Mouse (Mus musculus): ENCODE measurements around the gene Samd14. TPM values are rescaled to one million over a fixed set of nuclear protein-coding genes. Genes with fewer than 3 reads are reported as not detected.

Samd14 gene
- polyA plus RNA-seq, 1 experiment from 2014 or later, result 53.1 TPM

DNA sequence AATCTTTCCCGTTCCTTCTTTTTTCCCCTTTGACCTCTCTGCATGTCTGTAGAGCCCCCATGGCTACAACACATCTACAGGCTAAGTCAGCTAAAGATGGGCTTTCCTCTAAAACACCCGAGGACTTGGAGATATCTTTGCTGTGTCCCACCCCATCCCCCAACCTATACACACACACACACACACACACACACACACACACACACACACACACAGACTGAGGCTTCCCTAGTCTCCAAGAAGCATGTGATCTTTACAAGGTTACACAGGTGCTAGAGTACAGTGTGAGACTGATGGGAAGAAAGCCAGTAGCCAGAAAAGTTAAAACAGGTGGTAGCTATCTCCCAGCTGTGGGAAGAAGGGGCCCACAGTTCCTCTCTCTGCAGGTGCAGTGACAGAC, 23.2 kb upstream of the Samd14 start:
- H3K36me3 ChIP-seq (ENCODE audit: control insufficient read depth, insufficient read depth, low read length), result no peaks in the 10 kb centered on the region
- H3K9ac ChIP-seq (ENCODE audit: low read length), result no peak overlapping the region
- ATAC-seq (ENCODE audit: insufficient read depth, low FRiP score, low TSS enrichment) (no peak), DNase-seq (ENCODE audit: low spot score) (no peak)
- no peaks in the 10 kb centered on the region for H3K9me3 ChIP-seq (ENCODE audit: control insufficient read depth, low read length)
- no peak overlapping the region for H3K4me3 ChIP-seq (ENCODE audit: low read depth, low read length)
- H3K4me2 ChIP-seq (ENCODE audit: low read depth), result no peak overlapping the region
- H3K27me3 ChIP-seq (ENCODE audit: control insufficient read depth, insufficient read depth, low read length), result no peaks in the 10 kb centered on the region
- WGBS, result 83% methylated on average over 2 of the region's 2 CpGs
- no peak overlapping the region for H3K27ac ChIP-seq (ENCODE audit: low read depth, low read length)
- peaks cover 14% of the 10 kb centered on the region for H3K4me1 ChIP-seq (ENCODE audit: control insufficient read depth, insufficient read depth, low read length)

- Histone ChIP-seq H3K4me3 (ENCODE audit: low read depth, low read length) (no peak overlapping the region), H3K4me2 (ENCODE audit: low read depth) (no peak overlapping the region), H3K9me3 (ENCODE audit: control insufficient read depth, low read length) (no peaks in the 10 kb centered on the region), H3K4me1 (ENCODE audit: control insufficient read depth, insufficient read depth, low read length) (peaks cover 14% of the 10 kb centered on the region), H3K9ac (ENCODE audit: low read length) (no peak overlapping the region), H3K27me3 (ENCODE audit: control insufficient read depth, insufficient read depth, low read length) (no peaks in the 10 kb centered on the region), H3K36me3 (ENCODE audit: control insufficient read depth, insufficient read depth, low read length) (no peaks in the 10 kb centered on the region), H3K27ac (ENCODE audit: low read depth, low read length) (no peak overlapping the region)
- no peak for DNase-seq (ENCODE audit: low spot score)
- WGBS, result 60% methylated on average over 6 of the region's 6 CpGs
- ATAC-seq (ENCODE audit: insufficient read depth, low FRiP score, low TSS enrichment), result no peak
These were observed 22.3 kb upstream of the Samd14 start for GRCm38 (mm10) chr11:94987341-94987740.

DNA sequence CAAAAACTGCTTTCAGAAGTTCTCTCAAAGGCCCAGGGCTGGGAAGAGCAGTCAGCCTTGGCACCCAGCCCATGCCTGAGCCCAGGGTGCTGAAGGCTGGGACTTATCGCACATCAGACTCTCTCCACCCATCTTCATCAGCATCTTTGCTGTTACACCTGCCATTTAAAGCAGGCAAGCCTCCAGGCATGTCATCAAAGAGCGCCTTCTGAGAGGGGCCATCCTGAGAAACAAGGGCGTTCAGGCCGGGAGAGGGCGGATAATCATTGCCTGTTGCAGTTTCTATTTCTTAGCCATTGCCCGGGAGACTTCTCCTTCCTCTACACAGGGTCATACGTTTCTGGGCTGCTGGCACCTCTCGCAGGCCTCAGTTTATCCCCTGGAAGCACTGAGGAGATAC, 21.8 kb upstream of the Samd14 start:
- no peak overlapping the region for H3K4me2 ChIP-seq (ENCODE audit: low read depth)
- no peaks in the 10 kb centered on the region for H3K36me3 ChIP-seq (ENCODE audit: control insufficient read depth, insufficient read depth, low read length)
- H3K4me3 ChIP-seq (ENCODE audit: low read depth, low read length), result no peak overlapping the region
- no peak overlapping the region for H3K9ac ChIP-seq (ENCODE audit: low read length)
- no peak for DNase-seq (ENCODE audit: low spot score)
- no peak for ATAC-seq (ENCODE audit: insufficient read depth, low FRiP score, low TSS enrichment)
- 83% methylated on average over 8 of the region's 8 CpGs for WGBS
- no peak overlapping the region for H3K27ac ChIP-seq (ENCODE audit: low read depth, low read length)
- no peaks in the 10 kb centered on the region for H3K9me3 ChIP-seq (ENCODE audit: control insufficient read depth, low read length)
- H3K27me3 ChIP-seq (ENCODE audit: control insufficient read depth, insufficient read depth, low read length), result no peaks in the 10 kb centered on the region
- peaks cover 18% of the 10 kb centered on the region for H3K4me1 ChIP-seq (ENCODE audit: control insufficient read depth, insufficient read depth, low read length)

DNA sequence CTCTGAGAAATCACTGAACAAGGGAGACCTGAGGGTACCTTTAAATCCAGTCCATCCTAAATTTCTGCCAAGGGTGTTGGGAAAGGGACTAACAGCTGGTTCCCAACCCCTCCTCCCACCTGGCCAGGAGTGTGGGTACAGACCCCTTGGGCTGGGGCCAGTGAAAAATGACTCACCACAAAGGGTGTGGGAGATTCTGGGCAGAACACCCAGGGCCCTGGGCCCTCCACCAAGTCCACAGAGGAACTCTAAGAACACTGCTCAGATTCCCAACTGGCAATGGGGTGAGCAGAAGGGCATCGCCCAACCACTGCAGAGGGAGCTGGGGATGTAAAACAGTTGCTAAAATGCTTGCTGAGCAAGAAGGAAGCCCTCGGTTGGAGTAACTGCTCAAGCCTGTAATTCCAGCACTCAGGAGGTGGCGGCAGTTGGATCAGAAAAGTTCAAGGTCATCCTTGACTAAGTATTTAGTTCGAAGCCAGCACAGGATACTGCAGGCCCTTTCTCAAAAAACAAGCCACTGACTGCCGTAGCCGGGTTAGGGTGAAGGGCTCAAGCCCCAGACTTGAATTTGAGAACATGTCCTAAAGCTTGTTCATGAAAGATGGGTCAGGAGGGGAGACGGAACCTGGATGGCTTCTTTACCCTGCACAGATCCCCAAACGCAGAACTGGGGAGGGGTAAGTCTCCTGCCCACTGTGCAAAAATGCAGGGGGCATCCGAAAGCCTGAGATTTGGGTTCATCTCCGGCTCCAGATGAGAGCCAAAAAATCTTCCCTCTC, 20.7 kb upstream of the Samd14 start:
- Histone ChIP-seq H3K27me3 (ENCODE audit: control insufficient read depth, insufficient read depth, low read length) (no peaks in the 10 kb centered on the region), H3K27ac (ENCODE audit: low read depth, low read length) (peak overlapping the region; percentile 80), H3K9ac (ENCODE audit: low read length) (peak overlapping the region; percentile 76), H3K4me3 (ENCODE audit: low read depth, low read length) (peak overlapping the region; percentile 46), H3K36me3 (ENCODE audit: control insufficient read depth, insufficient read depth, low read length) (no peaks in the 10 kb centered on the region), H3K4me1 (ENCODE audit: control insufficient read depth, insufficient read depth, low read length) (peaks cover 29% of the 10 kb centered on the region), H3K9me3 (ENCODE audit: control insufficient read depth, low read length) (no peaks in the 10 kb centered on the region), H3K4me2 (ENCODE audit: low read depth) (peak overlapping the region; percentile 100)
- no peak for ATAC-seq (ENCODE audit: insufficient read depth, low FRiP score, low TSS enrichment)
- DNase-seq (ENCODE audit: low spot score), result no peak
- 22% methylated on average over 10 of the region's 10 CpGs for WGBS

GRCm38 (mm10) chr11:94989562-94990017, 20.1 kb upstream of the Samd14 start:
- ATAC-seq (ENCODE audit: insufficient read depth, low FRiP score, low TSS enrichment), result peak; percentile 51
- peak overlapping the region; percentile 80 for H3K27ac ChIP-seq (ENCODE audit: low read depth, low read length)
- H3K4me1 ChIP-seq (ENCODE audit: control insufficient read depth, insufficient read depth, low read length), result peaks cover 35% of the 10 kb centered on the region
- no peaks in the 10 kb centered on the region for H3K36me3 ChIP-seq (ENCODE audit: control insufficient read depth, insufficient read depth, low read length)
- no peaks in the 10 kb centered on the region for H3K27me3 ChIP-seq (ENCODE audit: control insufficient read depth, insufficient read depth, low read length)
- peak overlapping the region; percentile 46 for H3K4me3 ChIP-seq (ENCODE audit: low read depth, low read length)
- H3K9me3 ChIP-seq (ENCODE audit: control insufficient read depth, low read length), result no peaks in the 10 kb centered on the region
- peak; percentile 86 for DNase-seq (ENCODE audit: low spot score)
- H3K4me2 ChIP-seq (ENCODE audit: low read depth), result peak overlapping the region; percentile 100
- peak overlapping the region; percentile 76 for H3K9ac ChIP-seq (ENCODE audit: low read length)
- 2% methylated on average over 12 of the region's 12 CpGs for WGBS

DNA sequence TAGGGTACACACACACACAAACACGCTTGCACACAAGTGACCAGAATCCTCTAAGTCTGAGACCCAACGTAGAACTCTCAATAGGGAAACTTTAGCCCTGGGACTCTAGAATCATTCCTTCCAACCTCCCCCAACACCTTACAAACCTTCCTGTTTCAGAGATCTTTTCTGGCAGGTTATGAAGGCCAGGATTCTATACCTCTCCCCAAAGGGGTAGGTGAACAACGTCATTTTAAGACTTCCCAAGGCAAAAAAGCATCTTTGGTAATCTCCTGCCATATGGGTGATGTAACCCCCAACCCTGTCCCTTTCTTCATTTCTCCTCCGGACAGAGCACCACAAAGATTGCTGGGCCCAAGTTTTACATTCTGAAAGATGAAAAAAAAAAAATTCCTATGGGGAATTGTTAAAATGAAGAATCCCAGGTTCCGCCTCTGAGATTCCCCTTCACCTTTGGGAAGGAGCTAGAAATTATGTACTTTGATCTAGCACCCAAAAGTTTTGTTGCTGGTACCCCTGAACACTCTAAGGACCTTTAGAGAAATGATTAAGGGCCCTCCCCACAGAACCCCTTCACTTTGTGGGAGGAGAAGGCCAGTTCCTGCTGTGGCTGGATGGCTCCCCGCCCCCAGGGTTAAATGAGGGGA, 19.5 kb upstream of the Samd14 start:
- Histone ChIP-seq H3K9me3 (ENCODE audit: control insufficient read depth, low read length) (no peaks in the 10 kb centered on the region), H3K27ac (ENCODE audit: low read depth, low read length) (peak overlapping the region; percentile 89), H3K9ac (ENCODE audit: low read length) (peak overlapping the region; percentile 96), H3K27me3 (ENCODE audit: control insufficient read depth, insufficient read depth, low read length) (no peaks in the 10 kb centered on the region), H3K36me3 (ENCODE audit: control insufficient read depth, insufficient read depth, low read length) (no peaks in the 10 kb centered on the region), H3K4me2 (ENCODE audit: low read depth) (peak overlapping the region; percentile 100), H3K4me1 (ENCODE audit: control insufficient read depth, insufficient read depth, low read length) (peaks cover 42% of the 10 kb centered on the region), H3K4me3 (ENCODE audit: low read depth, low read length) (peak overlapping the region; percentile 98)
- WGBS, result 49% methylated on average over 6 of the region's 6 CpGs
- no peak for DNase-seq (ENCODE audit: low spot score)
- no peak for ATAC-seq (ENCODE audit: insufficient read depth, low FRiP score, low TSS enrichment)

GRCm38 (mm10) chr11:94990749-94991577, 18.7 kb upstream of the Samd14 start, which contains the start of gene Ppp1r9b:
TSS of gene Ppp1r9b (plus strand) at chr11:94991035.
- no peaks in the 10 kb centered on the region for H3K9me3 ChIP-seq (ENCODE audit: control insufficient read depth, low read length)
- peak within 1 kb of the TSS; percentile 96 for H3K9ac ChIP-seq (ENCODE audit: low read length)
- H3K27me3 ChIP-seq (ENCODE audit: control insufficient read depth, insufficient read depth, low read length), result no peaks in the 10 kb centered on the region
- peak within 1 kb of the TSS; percentile 89 for H3K27ac ChIP-seq (ENCODE audit: low read depth, low read length)
- H3K4me2 ChIP-seq (ENCODE audit: low read depth), result peak within 1 kb of the TSS; percentile 100
- H3K4me3 ChIP-seq (ENCODE audit: low read depth, low read length), result peak within 1 kb of the TSS; percentile 98
- peak; percentile 93 for DNase-seq (ENCODE audit: low spot score)
- WGBS, result under 1% methylated on average over 44 of the region's 69 CpGs
- H3K36me3 ChIP-seq (ENCODE audit: control insufficient read depth, insufficient read depth, low read length), result no peaks in the 10 kb centered on the region
- peak; percentile 81 for ATAC-seq (ENCODE audit: insufficient read depth, low FRiP score, low TSS enrichment)
- peaks cover 47% of the 10 kb centered on the region for H3K4me1 ChIP-seq (ENCODE audit: control insufficient read depth, insufficient read depth, low read length)

DNA sequence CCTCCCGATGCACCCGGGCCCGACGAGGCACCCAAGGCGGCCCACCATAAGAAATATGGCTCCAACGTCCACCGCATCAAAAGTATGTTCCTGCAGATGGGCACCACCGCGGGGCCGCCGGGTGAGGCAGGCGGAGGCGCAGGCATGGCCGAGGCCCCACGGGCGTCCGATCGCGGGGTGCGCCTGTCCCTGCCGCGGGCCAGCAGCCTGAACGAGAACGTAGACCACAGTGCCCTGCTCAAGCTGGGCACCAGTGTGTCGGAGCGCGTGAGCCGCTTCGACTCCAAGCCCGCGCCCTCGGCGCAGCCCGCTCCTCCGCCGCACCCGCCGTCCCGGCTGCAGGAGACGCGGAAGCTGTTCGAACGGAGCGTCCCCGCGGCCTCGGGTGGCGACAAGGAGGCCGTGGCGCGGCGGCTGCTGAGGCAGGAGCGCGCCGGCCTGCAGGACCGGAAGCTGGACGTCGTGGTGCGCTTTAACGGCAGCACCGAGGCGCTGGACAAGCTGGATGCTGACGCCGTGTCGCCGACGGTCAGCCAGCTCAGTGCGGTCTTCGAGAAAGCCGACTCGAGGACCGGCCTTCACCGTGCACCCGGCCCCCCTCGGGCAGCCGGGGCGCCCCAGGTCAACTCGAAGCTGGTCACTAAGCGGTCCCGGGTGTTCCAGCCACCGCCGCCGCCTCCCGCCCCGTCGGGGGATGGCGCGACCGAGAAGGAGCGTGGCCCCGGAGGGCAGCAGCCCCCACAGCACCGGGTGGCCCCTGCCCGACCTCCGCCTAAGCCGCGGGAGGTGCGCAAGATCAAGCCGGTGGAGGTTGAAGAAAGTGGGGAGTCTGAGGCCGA, 17.8 kb upstream of the Samd14 start:
- Histone ChIP-seq H3K9ac (ENCODE audit: low read length) (peak overlapping the region; percentile 96), H3K4me2 (ENCODE audit: low read depth) (peak overlapping the region; percentile 100), H3K27me3 (ENCODE audit: control insufficient read depth, insufficient read depth, low read length) (no peaks in the 10 kb centered on the region), H3K4me3 (ENCODE audit: low read depth, low read length) (peak overlapping the region; percentile 98), H3K4me1 (ENCODE audit: control insufficient read depth, insufficient read depth, low read length) (peaks cover 51% of the 10 kb centered on the region), H3K36me3 (ENCODE audit: control insufficient read depth, insufficient read depth, low read length) (no peaks in the 10 kb centered on the region), H3K27ac (ENCODE audit: low read depth, low read length) (peak overlapping the region; percentile 89), H3K9me3 (ENCODE audit: control insufficient read depth, low read length) (no peaks in the 10 kb centered on the region)
- ATAC-seq (ENCODE audit: insufficient read depth, low FRiP score, low TSS enrichment) (no peak), DNase-seq (ENCODE audit: low spot score) (peak; percentile 53)
- under 1% methylated on average over 89 of the region's 99 CpGs for WGBS
